Mouse (Mus musculus) urinary bladder, adult 2 months (tissue): ENCODE measurements around the gene Gpatch8. TPM values are rescaled to one million over a fixed set of nuclear protein-coding genes. Genes with fewer than 3 reads are reported as not detected.

Source experiments
- DNase-seq: peaks from one replicate; pipeline ENCODE4 v3.0.0; 2022; ENCODE audit warnings: low spot score
- polyA plus RNA-seq: library from polyadenylated mRNA; depleted of rRNA; stranded (reverse); fragments of >200 nt; gene quantifications from 2 replicates; pipeline ENCODE4 v1.2.3, GENCODE M21; 2012; rRNA removed

Gene Gpatch8
- polyA plus RNA-seq, 1 experiment: 17.5 TPM

- DNase-seq: no peak
Observed at GRCm38 (mm10) chr11:102434816-102435705, 121.1 kb downstream of the Gpatch8 start.

- peak; percentile 73 for DNase-seq
Observed at GRCm38 (mm10) chr11:102434406-102434805, 121.8 kb downstream of the Gpatch8 start.

- no peak for DNase-seq
Observed at GRCm38 (mm10) chr11:102433866-102434265, 122.3 kb downstream of the Gpatch8 start.

GRCm38 (mm10) chr11:102432896-102433295 is 123.3 kb downstream of the Gpatch8 start:
- no peak for DNase-seq

GRCm38 (mm10) chr11:102432115-102432843 is 123.9 kb downstream of the Gpatch8 start:
- DNase-seq: no peak

GRCm38 (mm10) chr11:102431728-102432114 is 124.5 kb downstream of the Gpatch8 start:
- DNase-seq: no peak

- DNase-seq: no peak
Observed at GRCm38 (mm10) chr11:102431018-102431645, 125.1 kb downstream of the Gpatch8 start.

- peak; percentile 70 for DNase-seq
Observed at GRCm38 (mm10) chr11:102430121-102431017, 125.8 kb downstream of the Gpatch8 start, which contains the start of gene Grn. Gene Grn, plus strand, starts transcription at chr11:102430315.

GRCm38 (mm10) chr11:102429551-102429950 is 126.6 kb downstream of the Gpatch8 start:
- DNase-seq: no peak

GRCm38 (mm10) chr11:102428981-102429540 is 127.1 kb downstream of the Gpatch8 start:
- DNase-seq: no peak

Other genes with a start within 250 kb of the Gpatch8 start
- 45.7 and 61.5 TPM in 2 replicates for gene Ubtf, start 236.7 kb downstream of the Gpatch8 start, polyA plus RNA-seq
- 0.01 TPM in 1 of 2 replicates, not detected in the other for gene Slc4a1, start 190.2 kb downstream of the Gpatch8 start, polyA plus RNA-seq
- 1.4 and 2.9 TPM in 2 replicates for gene Rundc3a, start 163.0 kb downstream of the Gpatch8 start, polyA plus RNA-seq
- gene Slc25a39, start 148.4 kb downstream of the Gpatch8 start, polyA plus RNA-seq: 80.3 and 88.2 TPM in 2 replicates
- gene Grn, start 126.1 kb downstream of the Gpatch8 start, polyA plus RNA-seq: 190 and 251 TPM in 2 replicates
- gene Fam171a2, start 108.7 kb downstream of the Gpatch8 start, polyA plus RNA-seq: 6.9 and 10.4 TPM in 2 replicates
- 5.7 and 7.2 TPM in 2 replicates for gene Itga2b, start 86.3 kb downstream of the Gpatch8 start, polyA plus RNA-seq
- gene Gm11627, start 23.1 kb upstream of the Gpatch8 start, polyA plus RNA-seq: 53.0 and 56.5 TPM in 2 replicates
- gene Fzd2, start 48.0 kb upstream of the Gpatch8 start, polyA plus RNA-seq: 53.7 and 54.9 TPM in 2 replicates
- gene Meioc, start 107.3 kb upstream of the Gpatch8 start, polyA plus RNA-seq: 0.04 and 0.09 TPM in 2 replicates
- gene Ccdc43, start 141.4 kb upstream of the Gpatch8 start, polyA plus RNA-seq: 17.3 and 17.8 TPM in 2 replicates
- 7.5 and 8.5 TPM in 2 replicates for gene Adam11, start 205.0 kb upstream of the Gpatch8 start, polyA plus RNA-seq